Mouse (Mus musculus): Measurements from ENCODE around the gene Paqr9.

The Paqr9 gene

DNA sequence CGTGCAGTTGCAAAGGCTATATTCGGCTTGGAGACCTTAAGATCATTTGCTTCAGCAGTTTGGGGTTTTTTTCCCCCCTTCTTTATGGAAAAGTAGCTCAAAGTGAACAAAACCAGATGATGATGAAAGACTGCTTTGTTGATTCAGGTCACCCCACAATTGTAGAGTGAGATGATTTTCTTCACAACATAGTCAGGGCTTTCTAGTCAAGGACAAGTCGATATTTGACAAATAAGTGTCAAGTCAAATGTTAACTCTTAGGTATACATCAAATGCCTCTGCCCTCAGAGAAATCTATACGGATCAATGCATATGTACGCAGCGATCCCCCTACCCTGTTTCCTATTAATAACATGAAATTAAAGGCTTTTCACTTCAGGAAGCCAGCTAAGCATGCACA lies 17.0 kb upstream of the Paqr9 start:
- no peak for DNase-seq (ENCODE audit: extremely low read depth, insufficient read length, low spot score)

- no peak for DNase-seq (ENCODE audit: extremely low read depth, insufficient read length, low spot score)
Measured at GRCm38 (mm10) chr9:95544598-95544997, 14.9 kb upstream of the Paqr9 start.

DNA sequence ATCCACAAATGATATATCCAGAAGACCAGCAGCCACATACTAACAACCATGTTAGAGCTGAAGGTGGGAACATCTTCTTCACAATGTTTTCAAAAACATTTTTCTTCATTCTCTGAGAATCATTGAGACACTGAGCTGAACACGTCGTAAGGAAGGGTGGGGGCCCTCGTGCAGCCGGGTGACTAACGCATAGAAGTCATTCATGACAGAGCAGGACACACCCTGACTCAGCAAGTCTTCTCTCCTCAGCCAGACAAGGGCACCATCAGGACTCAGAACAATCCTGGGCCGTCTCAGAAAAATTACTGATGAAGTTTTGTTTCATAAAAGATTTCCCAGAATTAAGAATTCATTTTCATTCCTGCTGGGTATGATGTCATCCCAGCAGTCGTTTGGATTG lies 12.8 kb upstream of the Paqr9 start:
- DNase-seq (ENCODE audit: extremely low read depth, insufficient read length, low spot score) = no peak

DNA sequence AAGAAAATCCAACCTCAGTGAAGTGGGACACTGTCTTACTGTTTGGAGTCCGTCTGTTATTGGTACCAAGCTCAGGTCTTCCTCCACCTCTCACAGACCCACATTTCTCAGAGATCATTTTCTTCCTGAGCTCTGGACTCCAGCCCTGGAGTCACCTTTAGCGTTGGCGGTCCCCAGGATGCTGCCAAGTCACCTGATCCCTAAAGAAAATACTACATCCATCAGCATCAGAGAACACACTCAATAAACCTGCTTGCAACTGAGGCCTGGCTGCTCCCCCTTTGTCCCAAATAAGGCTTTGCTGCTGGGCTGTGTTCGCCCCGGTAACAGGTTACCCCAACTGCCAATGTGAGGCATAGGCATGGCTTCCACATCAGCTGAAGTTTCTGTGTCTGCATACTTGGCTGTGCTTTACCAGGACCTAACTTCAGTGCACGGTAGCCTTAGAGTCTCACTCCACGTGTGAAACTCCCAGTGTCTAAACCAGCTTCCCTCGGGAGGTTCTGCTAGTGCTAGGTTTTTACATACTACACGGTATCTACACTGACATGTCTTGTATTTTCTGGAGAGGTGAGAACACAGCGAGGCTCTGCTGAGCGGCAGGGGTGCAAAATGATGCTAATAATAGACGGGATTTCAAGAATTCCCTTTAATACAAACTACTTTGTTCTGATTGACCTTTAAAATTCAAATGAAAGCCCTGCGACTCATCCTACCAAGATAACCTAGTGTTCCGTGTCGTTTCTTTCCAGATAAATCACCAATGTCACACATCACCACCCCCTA lies 9.6 kb upstream of the Paqr9 start:
- DNase-seq (ENCODE audit: extremely low read depth, insufficient read length, low spot score) = no peak

- no peak for DNase-seq (ENCODE audit: extremely low read depth, insufficient read length, low spot score)
Measured at GRCm38 (mm10) chr9:95550856-95551774, 8.3 kb upstream of the Paqr9 start.

DNA sequence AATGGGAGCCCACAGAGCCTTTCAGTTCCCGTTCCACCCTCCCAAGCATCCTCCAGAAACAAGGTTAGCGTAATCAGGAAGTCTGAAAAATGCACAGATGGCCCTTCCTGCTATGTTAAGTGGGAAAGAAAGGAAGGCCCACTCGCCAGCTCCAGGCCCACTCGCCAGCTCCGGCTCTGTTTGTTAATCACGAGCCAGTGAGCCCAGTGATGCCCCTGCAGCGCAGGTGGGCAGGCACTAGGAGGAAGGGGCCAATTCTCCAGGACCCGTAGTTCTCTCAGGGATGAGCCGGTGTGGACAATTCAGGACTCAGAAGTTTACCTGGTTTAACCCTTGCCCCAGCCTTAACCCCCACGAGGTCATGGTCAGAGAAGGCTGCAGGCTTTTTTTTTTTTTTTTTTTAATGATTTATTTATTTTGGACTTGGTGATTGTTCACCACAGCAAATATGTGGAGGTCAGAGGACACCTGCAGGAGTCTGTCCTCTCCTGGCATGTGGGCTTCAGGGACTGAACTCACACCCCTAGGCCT lies 7.2 kb upstream of the Paqr9 start:
- no peak for DNase-seq (ENCODE audit: extremely low read depth, insufficient read length, low spot score)

GRCm38 (mm10) chr9:95554231-95555221 lies 4.9 kb upstream of the Paqr9 start:
- DNase-seq (ENCODE audit: extremely low read depth, insufficient read length, low spot score) = no peak

DNA sequence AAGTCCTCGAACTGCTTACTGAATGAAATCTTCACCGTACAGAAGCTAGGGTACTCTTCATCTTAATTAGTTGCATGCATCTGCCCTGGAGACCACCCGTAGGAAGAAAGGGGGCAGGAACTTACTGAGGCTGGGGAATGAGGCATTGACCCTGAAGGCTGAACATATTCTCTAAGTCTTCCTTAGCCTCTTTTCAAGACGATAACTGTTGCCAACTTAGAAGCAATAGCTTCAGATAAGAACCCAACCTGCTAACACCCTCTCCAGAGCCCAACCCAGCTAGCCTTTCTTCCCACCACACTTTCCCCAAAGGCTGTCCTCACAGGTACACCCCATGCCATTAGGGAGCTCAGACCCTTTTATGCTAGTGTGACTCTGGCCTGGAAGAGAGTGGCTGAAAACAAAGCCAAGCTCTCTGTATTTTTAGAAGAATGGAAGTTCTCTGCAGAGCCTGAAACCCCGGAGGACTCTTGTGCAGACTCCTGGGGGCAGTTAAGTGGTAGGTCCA lies 4.2 kb upstream of the Paqr9 start:
- DNase-seq (ENCODE audit: extremely low read depth, insufficient read length, low spot score) = no peak

GRCm38 (mm10) chr9:95556067-95556512 lies 3.4 kb upstream of the Paqr9 start:
- no peak for DNase-seq (ENCODE audit: extremely low read depth, insufficient read length, low spot score)

DNA sequence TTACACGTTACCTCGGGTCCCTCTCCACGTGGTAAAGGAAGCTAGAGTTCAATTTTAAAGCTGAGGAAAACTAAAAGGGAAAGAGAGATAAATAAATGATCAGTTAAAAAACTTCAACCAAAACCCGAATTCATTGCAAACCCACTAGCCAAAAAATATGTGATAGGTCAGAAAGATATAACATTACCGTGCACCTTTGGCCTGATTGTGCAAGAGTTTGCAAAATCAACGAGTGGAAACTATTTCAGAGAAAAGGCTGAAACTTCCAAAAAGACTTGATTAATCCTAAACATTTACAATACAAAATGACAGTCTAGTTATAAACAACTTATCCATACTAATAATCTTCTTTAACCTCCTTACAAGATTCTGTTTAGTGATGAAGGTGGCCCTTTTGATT lies 1.7 kb upstream of the Paqr9 start:
- no peak for DNase-seq (ENCODE audit: extremely low read depth, insufficient read length, low spot score)

DNA sequence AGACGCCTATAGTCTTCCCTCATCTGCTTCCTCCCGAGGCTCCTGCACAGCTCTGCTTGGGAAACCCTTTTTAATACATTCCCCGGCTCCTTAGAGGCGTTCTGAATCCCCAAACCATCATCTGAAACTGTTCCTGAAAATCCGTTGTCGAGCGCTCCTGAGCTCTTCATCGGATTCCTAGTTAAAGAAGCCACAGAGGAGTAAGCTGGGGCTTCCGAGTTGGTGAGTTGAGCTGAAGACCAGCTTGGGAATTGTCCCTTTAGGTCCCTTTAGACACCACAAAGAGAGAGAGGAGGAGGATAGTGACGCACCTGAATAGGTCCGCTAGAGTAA lies 765 bp upstream of the Paqr9 start:
- no peak for DNase-seq (ENCODE audit: extremely low read depth, insufficient read length, low spot score)

DNA sequence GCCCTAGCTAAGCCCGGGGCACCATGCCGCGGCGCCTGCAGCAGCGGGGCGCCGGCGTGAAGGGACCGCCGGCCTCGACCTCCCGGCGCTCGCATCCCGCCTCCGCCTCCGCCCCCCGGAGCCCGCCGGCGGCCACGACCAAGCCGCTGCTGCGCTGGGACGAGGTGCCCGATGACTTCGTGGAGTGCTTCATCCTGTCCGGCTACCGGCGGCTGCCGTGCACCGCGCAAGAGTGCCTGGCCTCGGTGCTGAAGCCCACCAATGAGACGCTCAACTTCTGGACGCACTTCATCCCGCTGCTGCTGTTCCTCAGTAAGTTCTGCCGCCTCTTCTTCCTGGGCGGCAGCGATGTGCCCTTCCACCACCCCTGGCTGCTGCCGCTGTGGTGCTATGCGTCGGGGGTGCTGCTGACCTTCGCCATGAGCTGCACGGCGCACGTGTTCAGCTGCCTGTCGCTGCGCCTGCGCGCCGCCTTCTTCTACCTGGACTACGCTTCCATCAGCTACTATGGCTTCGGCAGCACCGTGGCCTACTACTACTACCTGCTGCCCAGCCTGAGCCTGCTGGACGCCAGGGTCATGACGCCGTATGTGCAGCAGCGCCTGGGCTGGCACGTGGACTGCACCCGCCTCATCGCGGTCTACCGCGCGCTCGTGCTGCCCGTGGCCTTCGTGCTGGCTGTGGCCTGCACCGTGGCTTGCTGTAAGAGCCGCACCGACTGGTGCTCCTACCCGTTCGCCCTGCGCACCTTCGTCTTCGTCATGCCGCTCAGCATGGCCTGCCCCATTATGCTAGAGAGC lies 679 bp downstream of the Paqr9 start:
- no peak for DNase-seq (ENCODE audit: extremely low read depth, insufficient read length, low spot score)

DNA sequence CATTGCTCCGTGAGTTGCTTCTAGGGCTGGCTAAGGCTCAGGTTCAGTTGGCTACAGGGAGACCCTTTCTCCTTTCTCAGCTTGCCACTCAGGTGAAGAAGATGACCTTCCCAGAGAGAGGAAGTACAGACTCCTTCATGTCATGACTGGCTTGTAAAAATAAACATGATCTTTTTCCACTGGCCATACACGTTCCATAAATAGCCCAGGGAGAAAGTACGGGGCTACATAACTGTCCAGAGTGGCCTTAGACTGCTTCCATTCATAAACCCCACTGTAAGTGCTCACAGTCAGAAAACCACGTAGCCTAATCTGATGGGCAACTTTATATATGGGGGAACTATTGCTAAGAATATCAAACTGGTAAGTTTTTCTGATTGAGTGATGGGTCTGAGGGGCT lies 4.6 kb downstream of the Paqr9 start:
- DNase-seq (ENCODE audit: extremely low read depth, insufficient read length, low spot score) = no peak

DNA sequence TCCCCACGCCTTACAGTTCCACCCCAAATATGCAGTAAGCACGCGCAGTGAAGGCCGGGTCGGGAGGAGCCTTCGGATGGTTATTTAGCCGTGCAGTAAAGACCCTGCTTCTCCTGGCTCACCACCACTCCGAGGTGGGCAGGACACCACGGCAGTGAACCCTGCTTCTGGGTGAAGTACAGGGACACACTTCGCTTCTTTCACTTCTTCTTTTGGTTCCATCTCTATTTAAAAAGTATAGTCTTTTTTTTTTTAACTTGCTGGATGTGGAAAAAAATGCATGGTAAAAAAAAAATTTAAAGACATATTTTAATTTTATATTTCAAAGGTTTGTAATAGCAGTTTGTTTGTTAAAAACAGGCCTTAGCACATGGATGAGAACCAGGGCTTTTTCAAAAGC lies 6.9 kb downstream of the Paqr9 start:
- DNase-seq (ENCODE audit: extremely low read depth, insufficient read length, low spot score) = no peak

GRCm38 (mm10) chr9:95566931-95567330 lies 7.5 kb downstream of the Paqr9 start:
- DNase-seq (ENCODE audit: extremely low read depth, insufficient read length, low spot score) = no peak

- no peak for DNase-seq (ENCODE audit: extremely low read depth, insufficient read length, low spot score)
Measured at GRCm38 (mm10) chr9:95569249-95569648, 9.8 kb downstream of the Paqr9 start.

DNA sequence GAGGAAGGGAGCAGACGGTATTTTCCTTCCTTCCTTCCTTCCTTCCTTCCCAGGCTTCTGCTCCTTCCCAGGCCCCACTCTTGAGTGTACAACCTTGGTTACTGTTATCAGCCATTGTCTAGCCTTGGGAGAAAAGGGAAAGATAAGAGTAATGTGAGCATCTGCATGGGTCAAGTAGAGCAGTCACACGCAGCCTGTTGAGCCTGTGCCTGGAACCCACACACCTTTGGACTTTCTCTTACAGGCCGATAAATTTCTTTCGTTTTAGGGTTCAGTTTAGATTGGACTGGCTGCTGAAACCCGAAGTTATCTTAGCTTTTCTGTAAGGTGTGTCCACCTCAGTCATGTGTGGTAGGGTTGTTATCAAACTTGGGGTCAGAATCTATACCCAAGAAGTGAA lies 10.5 kb downstream of the Paqr9 start:
- DNase-seq (ENCODE audit: extremely low read depth, insufficient read length, low spot score) = no peak

- no peak for DNase-seq (ENCODE audit: extremely low read depth, insufficient read length, low spot score)
Measured at GRCm38 (mm10) chr9:95570604-95571003, 11.1 kb downstream of the Paqr9 start.

DNA sequence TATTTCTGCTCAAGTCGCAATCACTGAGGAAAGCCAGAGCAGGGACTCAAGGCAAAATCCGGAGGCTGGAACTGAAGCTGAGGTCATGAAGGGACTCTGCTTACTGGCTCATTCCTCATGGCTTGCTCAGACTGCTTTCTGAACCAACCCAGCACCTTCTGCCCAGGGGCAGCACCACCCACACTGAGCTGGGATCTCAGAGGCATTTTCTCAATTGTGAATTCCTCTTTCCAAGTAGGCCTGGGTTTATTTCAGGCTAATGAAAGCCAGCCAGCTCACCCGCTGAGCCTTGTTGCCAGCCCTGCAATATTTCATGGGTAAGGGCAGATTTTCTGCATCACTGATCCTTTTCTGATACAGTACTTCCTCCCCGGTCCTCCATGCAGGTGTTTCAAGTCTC lies 12.0 kb downstream of the Paqr9 start:
- DNase-seq (ENCODE audit: extremely low read depth, insufficient read length, low spot score) = no peak

DNA sequence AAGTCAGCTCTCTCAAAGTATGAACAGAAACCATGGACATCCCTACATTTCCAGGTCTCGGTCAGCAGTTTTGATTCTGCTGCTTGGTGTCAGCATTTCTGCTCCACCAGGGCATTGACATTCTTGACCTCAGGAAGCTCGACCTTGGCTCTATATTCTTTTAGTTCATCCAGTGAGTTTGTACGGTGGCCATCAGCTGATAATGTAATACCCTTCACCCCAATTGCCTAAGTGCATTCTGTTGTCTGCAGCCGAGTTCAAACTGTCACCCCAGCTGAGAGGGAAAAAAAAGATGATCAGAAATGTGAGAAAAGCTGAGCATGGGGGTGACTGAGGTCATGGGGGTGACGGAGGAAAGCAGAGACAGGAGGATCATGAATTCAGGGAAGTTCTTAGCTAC lies 13.1 kb downstream of the Paqr9 start:
- no peak for DNase-seq (ENCODE audit: extremely low read depth, insufficient read length, low spot score)

Data from 3134 (cell line).